Mouse (Mus musculus): Measurements from ENCODE around the gene Tmprss7. TPM values are rescaled to one million over a fixed set of nuclear protein-coding genes. Genes with fewer than 3 reads are reported as not detected.

Tmprss7 gene
- polyA plus RNA-seq (2016; fragmentation: Nextera tagmentation; extraction: Ambion mirVana) = 0.52 and 0.85 TPM in 2 replicates

GRCm38 (mm10) chr16:45693558-45693957, at the start of gene Tmprss7:
Tmprss7 (minus strand) TSS chr16:45693658.
- Histone ChIP-seq H3K4me1 (peaks cover 11% of the 10 kb centered on the region), H3K4me3 (no peak within 1 kb of the TSS), H3K27me3 (no peaks in the 10 kb centered on the region), H3K4me2 (replicated peaks) (no peak within 1 kb of the TSS), H3K27ac (replicated peaks) (no peak within 1 kb of the TSS), H3K36me3 (no peaks in the 10 kb centered on the region), H3K9ac (replicated peaks) (no peak within 1 kb of the TSS), H3K9me3 (no peaks in the 10 kb centered on the region)
- WGBS = 70% methylated on average over 10 of the region's 10 CpGs
- no peak for ATAC-seq (ENCODE audit: low FRiP score, low read depth)

GRCm38 (mm10) chr16:45742615-45743476, 49.4 kb upstream of the Tmprss7 start, which contains the start of gene Abhd10:
Abhd10 (minus strand) TSS chr16:45742955.
- H3K36me3 ChIP-seq = peaks cover 6% of the 10 kb centered on the region
- ATAC-seq (ENCODE audit: low FRiP score, low read depth) = peak; percentile 97
- 1% methylated on average over 50 of the region's 51 CpGs for WGBS
- H3K9ac ChIP-seq (replicated peaks) = peak within 1 kb of the TSS; percentile 84
- H3K4me3 ChIP-seq = peak within 1 kb of the TSS; percentile 85
- peak within 1 kb of the TSS; percentile 62 for H3K4me2 ChIP-seq (replicated peaks)
- no peaks in the 10 kb centered on the region for H3K27me3 ChIP-seq
- peak within 1 kb of the TSS; percentile 90 for H3K27ac ChIP-seq (replicated peaks)
- H3K4me1 ChIP-seq = peaks cover 15% of the 10 kb centered on the region
- no peaks in the 10 kb centered on the region for H3K9me3 ChIP-seq

- H3K36me3 ChIP-seq = peaks cover 45% of the 10 kb centered on the region
Observed at GRCm38 (mm10) chr16:45737880-45738279, 44.4 kb upstream of the Tmprss7 start.

GRCm38 (mm10) chr16:45736724-45737123, 43.3 kb upstream of the Tmprss7 start:
- 97% methylated on average over 3 of the region's 3 CpGs for WGBS
- Histone ChIP-seq H3K9ac (replicated peaks) (no peak overlapping the region), H3K4me3 (no peak overlapping the region), H3K4me1 (peaks cover 9% of the 10 kb centered on the region), H3K27ac (replicated peaks) (no peak overlapping the region), H3K9me3 (no peaks in the 10 kb centered on the region), H3K27me3 (no peaks in the 10 kb centered on the region), H3K4me2 (replicated peaks) (no peak overlapping the region), H3K36me3 (peaks cover 52% of the 10 kb centered on the region)
- no peak for ATAC-seq (ENCODE audit: low FRiP score, low read depth)

More at GRCm38 (mm10) chr16:45737880-45738279, 44.4 kb upstream of the Tmprss7 start:
- Histone ChIP-seq H3K4me3 (no peak overlapping the region), H3K9ac (replicated peaks) (no peak overlapping the region), H3K9me3 (no peaks in the 10 kb centered on the region), H3K27ac (replicated peaks) (no peak overlapping the region), H3K4me1 (peaks cover 9% of the 10 kb centered on the region), H3K4me2 (replicated peaks) (no peak overlapping the region), H3K27me3 (no peaks in the 10 kb centered on the region)
- 92% methylated on average over 8 of the region's 8 CpGs for WGBS
- no peak for ATAC-seq (ENCODE audit: low FRiP score, low read depth)

GRCm38 (mm10) chr16:45729163-45729562, 35.7 kb upstream of the Tmprss7 start:
- no peak overlapping the region for H3K9ac ChIP-seq (replicated peaks)
- WGBS = 86% methylated on average over 5 of the region's 5 CpGs
- no peak for ATAC-seq (ENCODE audit: low FRiP score, low read depth)
- H3K4me1 ChIP-seq = peaks cover 10% of the 10 kb centered on the region
- H3K27me3 ChIP-seq = no peaks in the 10 kb centered on the region
- H3K4me3 ChIP-seq = no peak overlapping the region
- H3K27ac ChIP-seq (replicated peaks) = no peak overlapping the region
- peaks cover 38% of the 10 kb centered on the region for H3K36me3 ChIP-seq
- no peak overlapping the region for H3K4me2 ChIP-seq (replicated peaks)
- H3K9me3 ChIP-seq = no peaks in the 10 kb centered on the region

GRCm38 (mm10) chr16:45724742-45725102, 31.3 kb upstream of the Tmprss7 start:
- peak; percentile 86 for ATAC-seq (ENCODE audit: low FRiP score, low read depth)
- Histone ChIP-seq H3K27ac (replicated peaks) (peak overlapping the region; percentile 98), H3K4me1 (peaks cover 42% of the 10 kb centered on the region), H3K4me2 (replicated peaks) (peak overlapping the region; percentile 68), H3K9me3 (no peaks in the 10 kb centered on the region), H3K36me3 (peaks cover 32% of the 10 kb centered on the region), H3K9ac (replicated peaks) (peak overlapping the region; percentile 88), H3K27me3 (no peaks in the 10 kb centered on the region), H3K4me3 (peak overlapping the region; percentile 66)
- 0% methylated on average over 10 of the region's 10 CpGs for WGBS

DNA sequence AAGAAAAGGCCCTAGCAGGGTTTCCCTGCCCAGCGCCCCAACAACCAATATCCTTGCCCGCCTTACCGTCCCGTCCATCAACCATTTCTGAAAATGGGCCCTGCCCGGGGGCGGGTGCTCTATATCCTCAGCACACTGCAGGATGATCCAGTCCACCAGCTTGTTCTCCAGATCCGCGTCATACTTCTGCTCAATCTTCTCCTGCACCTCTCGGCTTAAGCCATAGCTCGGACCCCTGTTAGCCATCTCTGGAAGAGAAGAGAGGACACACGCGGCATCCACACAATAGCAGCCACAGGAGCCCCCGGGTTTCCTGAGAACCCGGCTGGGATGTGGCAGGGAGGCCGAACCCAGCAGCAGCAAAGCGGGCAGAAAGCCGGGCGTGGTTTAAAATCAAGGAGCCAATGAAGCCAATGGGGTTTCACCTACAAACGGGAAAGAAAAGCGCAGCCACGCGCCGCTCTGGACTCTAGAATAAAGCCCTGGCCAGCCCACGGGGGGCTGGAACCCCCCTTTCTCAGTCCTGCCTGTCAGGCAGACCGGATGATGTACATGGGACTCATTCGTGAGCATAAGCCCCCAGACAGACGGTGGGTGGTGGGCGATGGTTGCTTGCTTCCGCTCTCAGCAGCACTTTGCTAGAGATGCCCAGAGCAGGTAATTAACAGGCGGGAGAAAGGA, 30.7 kb upstream of the Tmprss7 start, which contains the start of gene Tagln3:
TSS of gene Tagln3 (minus strand) at position 548 of the 681 bp plus-strand sequence.
- peak within 1 kb of the TSS; percentile 68 for H3K4me2 ChIP-seq (replicated peaks)
- peaks cover 42% of the 10 kb centered on the region for H3K4me1 ChIP-seq
- H3K9me3 ChIP-seq = no peaks in the 10 kb centered on the region
- H3K27ac ChIP-seq (replicated peaks) = peak within 1 kb of the TSS; percentile 98
- no peaks in the 10 kb centered on the region for H3K27me3 ChIP-seq
- peak within 1 kb of the TSS; percentile 66 for H3K4me3 ChIP-seq
- H3K9ac ChIP-seq (replicated peaks) = peak within 1 kb of the TSS; percentile 88
- peaks cover 35% of the 10 kb centered on the region for H3K36me3 ChIP-seq
- WGBS = under 1% methylated on average over 30 of the region's 30 CpGs
- ATAC-seq (ENCODE audit: low FRiP score, low read depth) = peak; percentile 91

DNA sequence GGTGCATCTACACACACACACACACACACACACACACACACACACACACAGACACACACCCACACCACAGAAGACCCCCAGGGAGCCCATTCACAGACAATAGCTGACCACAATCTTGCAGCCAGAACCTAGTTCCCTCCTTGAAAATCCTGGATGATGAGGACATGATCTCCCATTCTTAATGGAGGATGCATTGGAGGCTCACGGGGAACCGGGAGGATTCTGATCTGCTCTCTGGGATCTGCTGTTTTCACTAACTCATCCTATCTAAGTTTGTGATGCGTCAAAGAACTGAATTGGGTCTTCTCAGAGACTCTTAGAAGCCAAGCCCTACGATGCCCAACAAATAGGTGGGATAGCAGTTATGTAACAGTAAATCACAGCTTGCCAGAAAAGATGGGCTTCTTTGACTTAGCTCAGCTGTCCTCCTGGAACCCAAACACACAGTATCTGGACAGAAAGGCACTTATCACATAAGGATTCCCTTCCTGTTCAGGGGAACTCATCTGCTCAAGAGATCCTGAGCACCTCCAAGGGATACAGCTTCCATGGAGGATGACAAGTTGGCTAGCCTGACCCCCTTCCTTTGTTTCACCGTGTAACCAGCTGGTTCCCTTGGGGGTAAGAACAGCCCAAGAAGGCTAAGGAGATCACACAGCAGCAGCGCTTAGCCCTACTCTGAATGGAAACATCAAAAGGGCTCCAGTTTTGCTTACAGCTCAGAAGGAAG, 29.9 kb upstream of the Tmprss7 start:
- Histone ChIP-seq H3K9me3 (no peaks in the 10 kb centered on the region), H3K27me3 (no peaks in the 10 kb centered on the region), H3K27ac (replicated peaks) (peak overlapping the region; percentile 98), H3K4me3 (peak overlapping the region; percentile 66), H3K4me1 (peaks cover 42% of the 10 kb centered on the region), H3K4me2 (replicated peaks) (peak overlapping the region; percentile 68), H3K36me3 (peaks cover 35% of the 10 kb centered on the region), H3K9ac (replicated peaks) (peak overlapping the region; percentile 88)
- ATAC-seq (ENCODE audit: low FRiP score, low read depth) = peak; percentile 53
- WGBS = 34% methylated on average over 6 of the region's 6 CpGs

DNA sequence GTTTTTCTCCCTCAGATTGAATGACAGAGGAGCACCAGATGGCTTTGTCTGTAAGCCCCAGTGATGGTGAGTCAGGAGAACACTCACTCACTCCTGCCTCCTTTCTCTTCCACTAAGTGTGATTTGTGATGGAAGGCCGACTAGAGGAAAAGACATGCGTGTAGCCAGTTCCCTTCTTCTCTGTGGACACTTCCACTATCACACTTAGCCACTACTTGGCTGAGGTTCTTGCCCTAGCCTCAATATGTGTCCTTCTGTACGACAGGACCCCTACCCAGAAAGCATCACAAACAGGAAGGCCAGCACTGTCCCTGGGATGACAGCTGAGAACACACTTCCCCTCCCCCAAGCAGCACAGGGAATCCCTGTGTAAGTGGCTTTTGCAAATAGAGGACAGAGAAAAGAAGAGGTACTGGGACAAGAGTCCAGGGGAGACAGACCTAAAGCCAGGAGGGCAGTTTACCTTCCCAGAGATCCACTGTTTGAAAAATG, 29.0 kb upstream of the Tmprss7 start:
- H3K9me3 ChIP-seq = no peaks in the 10 kb centered on the region
- peak overlapping the region; percentile 98 for H3K27ac ChIP-seq (replicated peaks)
- no peaks in the 10 kb centered on the region for H3K27me3 ChIP-seq
- peak overlapping the region; percentile 88 for H3K9ac ChIP-seq (replicated peaks)
- peaks cover 42% of the 10 kb centered on the region for H3K4me1 ChIP-seq
- WGBS = 55% methylated on average over 3 of the region's 3 CpGs
- ATAC-seq (ENCODE audit: low FRiP score, low read depth) = no peak
- H3K4me2 ChIP-seq (replicated peaks) = peak overlapping the region; percentile 68
- peaks cover 40% of the 10 kb centered on the region for H3K36me3 ChIP-seq
- peak overlapping the region; percentile 66 for H3K4me3 ChIP-seq

- H3K27me3 ChIP-seq = no peaks in the 10 kb centered on the region
- WGBS = 87% methylated on average over 10 of the region's 10 CpGs
- no peak overlapping the region for H3K9ac ChIP-seq (replicated peaks)
- peaks cover 35% of the 10 kb centered on the region for H3K4me1 ChIP-seq
- ATAC-seq (ENCODE audit: low FRiP score, low read depth) = no peak
- H3K36me3 ChIP-seq = peaks cover 63% of the 10 kb centered on the region
- peak overlapping the region; percentile 68; the same call in 1 of the 2 replicates for H3K4me2 ChIP-seq (replicated peaks)
- no peak overlapping the region for H3K27ac ChIP-seq (replicated peaks)
- no peaks in the 10 kb centered on the region for H3K9me3 ChIP-seq
- no peak overlapping the region for H3K4me3 ChIP-seq
Observed at GRCm38 (mm10) chr16:45720022-45720630, 26.7 kb upstream of the Tmprss7 start.

- Histone ChIP-seq H3K4me3 (no peak overlapping the region), H3K9ac (replicated peaks) (no peak overlapping the region), H3K9me3 (no peaks in the 10 kb centered on the region), H3K27ac (replicated peaks) (no peak overlapping the region), H3K4me1 (peaks cover 31% of the 10 kb centered on the region), H3K4me2 (replicated peaks) (no peak overlapping the region), H3K36me3 (peaks cover 80% of the 10 kb centered on the region), H3K27me3 (no peaks in the 10 kb centered on the region)
- WGBS = 93% methylated on average over 4 of the region's 4 CpGs
- no peak for ATAC-seq (ENCODE audit: low FRiP score, low read depth)
Observed at GRCm38 (mm10) chr16:45718296-45718695, 24.8 kb upstream of the Tmprss7 start.
